Mouse (Mus musculus) CH12F3 (cell line): ENCODE results near the gene Lrfn1.

ENCODE experiments used
- in situ Hi-C: fragments of 300-500 bp; cut with MboI; formaldehyde crosslinking; loops from 2 replicates; pipeline ENCODE4 v1.14.3; 2020; ENCODE audit warnings: low sequenced_read_pairs

Gene Lrfn1

DNA sequence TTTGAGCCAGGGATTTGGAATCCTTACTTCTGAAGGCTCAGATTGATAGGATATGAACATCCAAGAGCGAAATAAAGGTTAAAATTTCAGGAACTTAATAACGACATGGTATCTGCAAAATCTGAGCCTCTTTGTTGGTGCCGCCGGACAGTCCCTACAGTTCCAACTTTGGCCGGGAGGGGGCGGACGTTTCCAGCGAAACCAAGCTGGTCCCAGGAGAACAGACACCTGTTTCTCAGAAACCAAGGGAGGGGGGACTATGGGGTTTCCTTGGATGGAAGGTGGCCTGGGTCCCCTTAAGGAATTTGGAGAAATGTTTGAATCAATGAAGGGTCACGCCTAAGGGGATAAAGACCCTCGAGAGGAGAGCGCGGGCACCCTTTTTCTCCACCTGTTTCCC lies 5.3 kb upstream of the Lrfn1 start:
- in situ Hi-C loops: loop anchor here (5.0 kb wide), 1 partner anchor 86 kb away; no protein-coding TSS in a partner anchor

DNA sequence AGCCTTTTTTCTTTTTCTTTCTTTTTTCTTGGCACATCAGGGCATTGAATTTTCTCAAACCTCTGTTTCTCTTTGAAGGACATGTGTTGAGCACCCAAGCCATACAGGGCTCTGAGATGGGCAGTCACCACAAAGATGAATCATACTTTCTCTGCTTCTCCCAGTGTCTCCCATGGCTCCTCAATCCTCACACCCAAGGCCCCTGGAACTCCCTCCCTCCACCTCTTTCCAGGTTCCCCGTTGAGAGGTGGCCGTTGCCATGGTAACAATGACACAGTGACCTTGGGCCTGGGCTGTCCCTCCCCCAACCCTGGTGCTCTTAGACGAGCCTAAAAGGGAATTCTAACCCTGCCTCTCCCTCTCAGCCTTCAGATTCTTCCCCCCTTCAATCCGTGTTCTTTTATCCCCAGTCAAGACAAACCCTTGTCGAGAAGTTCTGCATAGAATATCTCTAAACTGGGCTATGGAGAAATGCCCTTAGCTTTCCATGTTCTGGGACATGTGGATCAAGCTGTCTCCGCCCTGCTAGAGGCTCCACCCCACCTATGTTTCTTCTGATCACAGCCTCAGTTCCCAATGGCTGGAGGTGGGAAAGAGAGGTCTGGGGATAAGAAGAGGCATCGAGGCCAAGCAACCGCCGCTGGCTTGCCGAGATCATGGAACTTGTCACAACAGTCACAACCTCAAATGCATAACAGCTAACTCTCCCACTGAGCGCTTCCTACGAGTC lies 4.5 kb upstream of the Lrfn1 start:
- in situ Hi-C loops: loop anchor here (5.0 kb wide), 1 partner anchor 85 kb away; no protein-coding TSS in a partner anchor

DNA sequence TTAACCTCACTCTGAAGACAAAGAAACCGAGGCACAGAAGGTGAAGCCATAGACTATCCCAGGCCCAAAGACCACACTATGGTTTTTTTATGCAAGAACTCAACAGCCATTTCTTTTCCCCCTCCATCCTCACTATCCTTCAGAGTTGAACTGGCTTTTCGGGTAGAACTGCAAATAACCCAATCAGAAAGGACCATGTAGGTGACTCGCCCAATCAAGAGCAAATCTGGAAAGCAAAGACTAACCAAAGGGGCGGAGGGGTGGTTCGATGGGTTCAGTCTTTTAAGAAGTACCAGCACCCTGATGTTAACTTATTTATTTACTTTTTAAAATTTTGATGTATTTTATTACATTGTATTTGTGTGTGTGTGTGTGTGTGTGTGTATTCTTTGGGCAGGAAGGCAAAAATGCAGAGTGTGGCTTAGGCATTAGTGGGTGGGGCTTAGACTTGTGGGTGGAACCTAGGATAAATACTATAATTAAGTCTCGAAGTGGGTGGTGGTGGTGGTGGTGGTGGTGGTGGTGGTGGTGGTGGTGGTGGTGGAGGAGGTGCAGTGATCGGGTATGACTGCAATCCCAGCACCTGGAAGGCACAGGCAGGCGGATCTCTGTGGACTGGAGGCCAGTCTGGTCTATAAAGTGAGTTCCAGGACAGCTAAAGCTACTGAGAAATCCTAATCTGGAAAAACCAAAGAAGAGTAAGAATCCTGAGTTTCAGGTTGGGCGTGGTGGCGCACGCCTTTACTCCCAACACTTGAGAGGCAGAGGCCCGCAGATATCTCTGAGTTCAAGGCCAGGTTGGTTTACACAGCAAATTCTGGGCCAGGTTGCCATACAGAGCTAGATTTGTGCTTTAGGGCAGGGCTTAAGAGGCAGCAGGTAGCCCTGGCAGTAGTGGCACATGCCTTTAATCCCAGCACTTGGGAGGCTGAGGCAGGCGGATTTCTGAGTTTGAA lies 3.6 kb upstream of the Lrfn1 start:
- in situ Hi-C loops: loop anchor here (5.0 kb wide), 1 partner anchor 84 kb away; no protein-coding TSS in a partner anchor

- in situ Hi-C loops: no loop called here
Observed at GRCm38 (mm10) chr7:28452361-28453005, 703 bp downstream of the Lrfn1 start.

- in situ Hi-C loops: no loop called here
Observed at GRCm38 (mm10) chr7:28460361-28460760, 8.6 kb downstream of the Lrfn1 start.

DNA sequence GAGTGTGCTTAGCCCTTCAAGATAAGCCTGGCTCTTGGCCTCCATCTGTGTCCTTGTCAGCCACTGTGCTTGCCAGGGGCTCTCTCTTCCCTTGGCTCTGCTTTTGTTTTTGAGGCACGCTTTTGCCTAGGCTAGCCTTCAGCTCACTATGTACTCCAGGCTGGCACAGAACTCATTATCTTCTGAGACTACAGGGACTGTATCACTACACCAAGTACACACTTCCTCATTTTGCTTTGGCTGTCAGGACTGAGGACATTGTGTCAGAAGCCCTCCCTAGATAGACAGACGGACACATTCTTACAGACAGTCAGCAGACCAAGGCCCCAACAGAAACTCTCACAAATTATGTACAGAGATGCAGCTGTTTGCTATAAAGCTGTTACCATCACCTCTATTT lies 11.0 kb downstream of the Lrfn1 start:
- in situ Hi-C loops: no loop called here

DNA sequence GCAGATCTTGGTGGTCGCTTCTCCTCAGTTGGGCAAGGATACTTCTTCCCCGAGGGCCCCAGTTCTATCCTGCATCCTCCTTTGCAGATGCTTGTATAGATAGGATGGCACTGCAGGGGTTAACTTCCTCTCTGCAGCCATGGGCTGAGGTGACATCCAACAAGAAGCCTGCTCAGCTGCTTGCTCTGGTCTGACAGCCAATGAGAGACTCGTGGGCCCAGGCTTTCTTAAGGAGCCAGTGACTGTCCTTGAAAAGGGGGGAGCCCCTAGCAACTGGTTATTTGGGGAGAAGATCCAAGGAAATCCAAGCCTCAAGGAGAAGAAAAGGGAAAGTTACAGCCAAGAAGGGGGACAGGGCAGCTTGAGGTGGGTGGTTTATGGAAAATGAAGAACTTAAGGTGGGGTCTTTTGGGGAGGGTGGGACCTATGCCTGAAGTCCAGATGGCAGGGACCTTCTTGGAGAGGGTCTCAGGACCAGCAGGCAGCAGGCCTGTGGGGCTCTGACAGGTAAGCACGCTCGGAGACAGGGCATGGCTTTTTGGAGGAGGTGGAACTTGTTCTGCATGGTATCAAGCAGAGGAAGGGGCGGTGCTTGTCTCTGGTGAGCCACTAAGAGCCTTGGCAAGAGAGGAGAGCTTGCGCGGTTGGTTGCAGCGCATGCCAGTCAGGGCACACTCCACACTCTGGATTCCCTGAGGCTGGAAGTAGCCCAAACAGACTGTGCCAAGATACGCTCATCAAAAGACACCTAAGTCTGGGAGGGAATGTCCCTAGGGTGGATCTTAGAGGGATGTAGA lies 12.8 kb downstream of the Lrfn1 start:
- in situ Hi-C loops: no loop called here

DNA sequence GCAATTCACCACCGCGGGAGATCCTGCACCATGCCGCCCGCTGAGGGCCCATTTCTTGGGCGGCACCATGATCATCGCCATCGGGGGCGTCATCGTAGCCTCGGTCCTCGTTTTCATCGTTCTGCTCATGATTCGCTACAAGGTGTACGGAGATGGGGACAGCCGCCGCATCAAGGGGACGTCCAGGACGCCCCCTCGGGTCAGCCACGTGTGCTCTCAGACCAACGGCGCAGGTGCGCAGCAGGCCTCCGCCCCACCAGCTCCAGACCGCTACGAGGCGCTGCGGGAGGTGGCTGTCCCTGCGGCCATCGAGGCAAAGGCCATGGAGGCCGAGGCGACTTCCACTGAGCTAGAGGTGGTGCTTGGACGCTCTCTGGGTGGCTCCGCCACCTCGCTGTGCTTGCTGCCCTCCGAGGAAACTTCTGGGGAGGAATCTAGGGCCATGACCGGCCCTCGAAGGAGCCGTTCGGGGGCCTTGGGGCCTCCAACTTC lies 15.0 kb downstream of the Lrfn1 start:
- in situ Hi-C loops: no loop called here

GRCm38 (mm10) chr7:28467213-28467751 lies 15.5 kb downstream of the Lrfn1 start:
- in situ Hi-C loops: no loop called here

GRCm38 (mm10) chr7:28476191-28476590 lies 24.4 kb downstream of the Lrfn1 start:
- in situ Hi-C loops: no loop called here

DNA sequence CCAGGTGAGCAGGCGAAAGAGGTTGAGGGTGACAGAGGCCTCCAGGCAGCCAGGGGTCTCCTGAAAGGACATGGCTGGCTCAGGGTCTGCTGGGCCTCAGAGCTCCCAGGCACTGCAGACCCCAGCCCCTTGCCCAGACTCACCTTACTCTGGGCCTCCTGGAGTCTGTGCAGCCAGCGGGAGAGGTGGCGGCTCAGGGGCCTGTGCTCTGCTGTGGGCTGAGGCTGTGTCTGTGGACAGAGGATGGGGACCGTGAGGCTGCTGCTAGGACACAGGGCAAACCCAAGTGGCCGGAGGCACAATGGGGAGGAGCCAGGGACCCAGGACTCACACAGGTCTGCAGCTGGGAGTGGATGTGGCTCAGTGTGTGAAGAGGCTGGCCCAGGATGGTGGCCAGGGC lies 25.6 kb downstream of the Lrfn1 start:
- in situ Hi-C loops: no loop called here

DNA sequence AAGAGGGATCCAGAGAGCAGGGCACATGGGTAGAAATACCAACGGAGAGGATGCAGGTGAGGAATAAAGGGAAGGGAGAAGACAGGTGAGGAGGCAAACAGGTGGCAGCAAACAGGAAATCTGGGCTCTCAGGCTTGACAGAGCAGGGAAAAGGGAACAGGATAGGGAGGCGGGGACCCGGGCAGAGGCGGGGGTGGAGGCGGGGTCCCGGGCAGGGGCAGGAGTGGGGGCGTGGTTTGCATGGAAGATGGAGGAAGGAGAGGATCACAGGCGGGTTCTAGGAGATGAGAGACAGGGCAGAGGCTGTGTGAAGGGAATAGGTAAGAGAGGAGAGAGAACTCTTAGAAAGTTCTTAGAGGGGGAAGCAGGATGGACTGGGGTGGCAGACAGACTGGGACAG lies 27.1 kb downstream of the Lrfn1 start:
- in situ Hi-C loops: no loop called here

DNA sequence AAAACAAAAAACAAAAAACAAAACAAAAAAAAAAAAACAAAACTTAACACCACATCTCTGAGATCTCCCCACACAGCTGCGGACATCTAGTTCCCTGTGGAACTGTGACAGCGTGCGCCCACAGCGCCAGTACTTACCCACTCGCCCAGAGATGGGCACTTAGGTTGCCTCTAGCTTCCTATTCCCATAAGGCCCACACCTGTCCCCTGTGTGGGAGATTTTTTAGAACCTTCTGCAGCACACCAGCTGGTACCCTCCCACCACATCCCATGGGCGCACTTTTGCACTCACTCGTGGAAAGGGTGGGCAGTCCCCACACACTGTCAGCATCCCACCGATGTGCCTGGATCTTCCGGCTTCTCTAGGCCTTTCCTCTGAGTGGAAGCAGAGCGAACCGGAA lies 31.1 kb downstream of the Lrfn1 start:
- in situ Hi-C loops: no loop called here

DNA sequence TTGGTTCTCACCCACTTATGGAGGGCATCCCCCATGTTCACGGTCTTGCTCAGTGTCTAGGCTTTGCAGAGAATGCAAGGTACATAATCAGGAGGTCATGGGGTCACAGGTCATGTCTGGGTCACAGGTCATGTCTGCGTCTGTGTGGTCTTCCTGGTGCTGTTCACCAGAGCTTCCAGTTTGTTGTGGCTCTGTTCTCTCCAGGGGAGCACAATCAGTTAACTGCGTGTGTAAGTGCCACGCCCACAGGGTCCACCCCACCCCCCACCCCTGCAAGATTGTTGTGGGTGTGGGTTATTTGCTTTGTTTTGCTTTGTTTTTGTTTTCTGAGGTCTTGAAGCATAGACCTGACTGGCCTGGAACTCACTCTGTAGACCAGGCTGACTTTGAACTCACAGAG lies 32.4 kb downstream of the Lrfn1 start:
- in situ Hi-C loops: no loop called here

DNA sequence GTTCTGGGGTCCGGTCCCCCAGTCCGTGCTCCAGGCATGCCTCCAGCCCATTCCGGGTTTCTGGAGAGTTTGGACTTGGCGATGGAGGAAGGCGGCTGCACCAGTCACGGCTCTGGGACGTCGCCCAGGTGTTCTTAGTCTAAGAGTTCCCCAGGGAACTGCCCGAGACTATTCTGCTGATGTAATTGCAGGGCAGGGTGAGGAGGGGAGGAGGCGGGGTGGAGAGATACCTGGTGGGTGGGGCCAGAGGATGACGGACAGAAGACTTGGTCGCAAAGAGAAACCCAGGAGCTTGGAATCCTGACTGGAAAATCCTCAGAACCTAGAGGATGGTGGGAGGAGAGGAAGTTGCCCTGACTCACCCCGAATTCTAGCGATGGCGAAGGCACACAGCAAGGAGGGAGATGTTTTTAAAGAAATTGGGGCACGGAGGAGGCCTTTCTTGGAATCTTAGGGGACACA lies 36.3 kb downstream of the Lrfn1 start:
- in situ Hi-C loops: no loop called here

- in situ Hi-C loops: no loop called here
Observed at GRCm38 (mm10) chr7:28490410-28490809, 38.6 kb downstream of the Lrfn1 start.

DNA sequence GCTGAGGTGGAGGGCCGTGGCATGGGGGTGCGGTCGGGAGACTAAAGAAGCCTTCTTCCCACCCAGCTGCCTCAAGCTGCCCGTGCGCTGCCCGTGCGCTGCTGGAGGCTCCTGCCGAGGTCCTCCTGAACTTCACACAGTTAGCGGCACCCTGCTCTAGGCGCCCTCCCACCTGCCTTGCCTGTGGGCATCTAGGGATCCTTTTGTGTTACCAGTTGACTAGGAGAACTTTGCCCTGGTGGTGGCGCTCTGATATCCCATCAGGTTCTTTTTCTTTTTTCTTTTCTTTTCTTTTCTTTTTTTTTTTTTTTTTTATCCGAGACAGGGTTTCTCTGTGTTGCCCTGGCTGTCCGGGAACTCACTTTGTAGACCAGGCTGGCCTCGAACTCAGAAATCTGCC lies 39.1 kb downstream of the Lrfn1 start:
- in situ Hi-C loops: no loop called here

DNA sequence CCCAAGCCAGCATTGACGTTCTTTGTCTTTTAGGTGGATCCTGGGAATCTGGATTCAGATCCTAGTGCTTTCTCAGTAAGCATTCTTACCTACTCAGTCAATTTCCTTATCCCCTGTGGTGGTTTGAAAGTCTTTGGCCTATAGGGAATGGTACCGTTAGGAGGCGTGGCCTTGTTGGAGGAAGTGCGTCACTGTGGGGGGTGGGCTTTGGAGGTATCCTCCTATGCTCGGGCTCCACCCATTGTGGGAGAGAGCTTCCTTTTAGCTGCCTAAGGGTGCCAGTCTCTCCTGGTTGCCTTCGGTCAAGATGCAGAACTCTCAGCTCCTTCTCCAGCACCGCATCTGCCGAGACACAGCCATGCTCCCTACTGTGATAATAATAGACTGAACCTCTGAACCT lies 40.5 kb downstream of the Lrfn1 start:
- in situ Hi-C loops: no loop called here

GRCm38 (mm10) chr7:28495426-28495825 lies 43.6 kb downstream of the Lrfn1 start:
- in situ Hi-C loops: no loop called here

- in situ Hi-C loops: no loop called here
Observed at GRCm38 (mm10) chr7:28505585-28505984, 53.8 kb downstream of the Lrfn1 start.
